Mouse (Mus musculus): Measurements from ENCODE around the gene Itfg2.

Gene Itfg2

DNA sequence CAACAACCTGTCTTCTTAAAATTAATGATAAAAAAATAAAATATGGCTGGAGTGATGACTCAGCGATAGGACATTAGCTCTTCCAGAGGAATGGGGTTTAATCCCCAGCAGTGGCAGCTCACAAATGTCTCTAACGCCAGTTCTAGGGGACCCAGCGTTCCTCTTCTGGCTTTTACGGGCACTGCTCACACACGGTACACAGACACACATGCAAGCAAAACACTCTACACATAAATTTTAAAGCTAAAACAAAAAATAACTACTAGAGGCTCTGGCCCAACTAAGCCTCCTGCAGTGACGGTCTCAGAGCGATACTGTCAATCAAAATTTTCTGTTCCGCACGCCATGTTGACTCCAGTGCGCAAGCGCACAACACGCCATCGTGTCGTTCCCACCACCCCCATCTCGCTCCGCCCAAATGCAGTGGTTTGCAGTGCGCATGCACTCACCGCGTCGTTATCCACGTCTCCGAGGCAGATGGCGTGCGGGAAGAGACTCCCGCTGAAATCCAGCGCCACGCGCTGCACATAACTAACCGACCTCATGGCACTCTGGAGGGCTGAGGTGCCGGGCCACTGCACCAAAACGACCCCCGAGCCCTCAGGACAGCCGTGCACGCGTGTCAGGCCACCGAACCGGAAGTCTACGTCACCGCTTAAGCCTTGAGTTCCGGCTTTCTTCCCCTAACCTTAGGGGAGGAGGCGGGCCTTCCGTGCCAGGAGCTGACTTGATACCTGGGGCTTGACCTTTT is at the start of gene Itfg2:
Gene Itfg2 (minus strand): TSS at position 663 of the 751 bp plus-strand sequence.
- peak; percentile 94 for DNase-seq (ENCODE audit: extremely low spot score, low spot score)

GRCm38 (mm10) chr6:128474112-128474511 is 49.4 kb upstream of the Itfg2 start:
- no peak for DNase-seq (ENCODE audit: extremely low spot score, low spot score)

DNA sequence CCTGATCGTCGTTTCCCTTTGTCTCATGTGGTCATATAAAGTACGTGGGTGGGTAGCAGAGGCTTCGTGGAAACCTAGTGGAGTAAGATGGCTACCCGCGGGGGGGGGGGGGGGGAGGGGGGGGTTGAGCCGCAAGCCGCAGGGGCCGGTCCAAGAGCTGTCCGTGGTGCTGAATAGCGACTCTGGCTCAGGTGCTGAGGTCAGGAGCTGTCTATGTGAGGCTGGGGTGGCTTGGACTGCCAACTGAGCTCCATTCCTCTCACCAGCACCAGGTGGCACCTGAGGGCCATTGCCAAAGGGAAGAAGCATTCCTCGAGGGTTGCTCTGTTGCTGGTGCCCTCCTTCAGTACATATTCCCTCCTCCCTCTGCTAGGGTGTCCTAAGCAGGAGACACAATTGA is 44.7 kb upstream of the Itfg2 start:
- peak; percentile 49 for DNase-seq (ENCODE audit: extremely low spot score, low spot score)

GRCm38 (mm10) chr6:128467298-128467697 is 42.6 kb upstream of the Itfg2 start:
- no peak for DNase-seq (ENCODE audit: extremely low spot score, low spot score)

GRCm38 (mm10) chr6:128466563-128466962 is 41.8 kb upstream of the Itfg2 start:
- DNase-seq (ENCODE audit: extremely low spot score, low spot score) = no peak

- DNase-seq (ENCODE audit: extremely low spot score, low spot score) = no peak
Observed at GRCm38 (mm10) chr6:128466043-128466442, 41.3 kb upstream of the Itfg2 start.

- DNase-seq (ENCODE audit: extremely low spot score, low spot score) = no peak
Observed at GRCm38 (mm10) chr6:128464996-128465395, 40.3 kb upstream of the Itfg2 start.

DNA sequence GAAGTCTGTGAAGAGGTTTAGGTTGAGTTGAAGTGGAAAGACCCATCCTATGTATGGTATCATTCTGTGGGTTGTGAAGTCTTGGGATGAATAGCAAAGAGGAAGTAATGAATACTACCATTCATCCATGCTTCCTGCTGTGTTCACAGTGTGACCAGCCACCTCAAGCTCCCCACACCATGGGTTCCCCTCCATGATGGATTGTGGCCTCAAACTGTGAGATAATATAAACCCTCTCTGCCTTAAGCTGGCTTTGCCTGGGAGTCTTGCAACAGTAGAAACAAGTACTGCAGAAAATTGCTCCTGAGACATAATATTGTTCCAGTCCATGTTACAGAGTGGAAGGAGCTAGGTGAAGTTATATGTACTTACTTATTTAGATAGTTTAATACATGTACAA is 36.9 kb upstream of the Itfg2 start:
- no peak for DNase-seq (ENCODE audit: extremely low spot score, low spot score)

GRCm38 (mm10) chr6:128460729-128461503 is 36.2 kb upstream of the Itfg2 start:
- no peak for DNase-seq (ENCODE audit: extremely low spot score, low spot score)

GRCm38 (mm10) chr6:128460321-128460720 is 35.6 kb upstream of the Itfg2 start:
- DNase-seq (ENCODE audit: extremely low spot score, low spot score) = no peak

DNA sequence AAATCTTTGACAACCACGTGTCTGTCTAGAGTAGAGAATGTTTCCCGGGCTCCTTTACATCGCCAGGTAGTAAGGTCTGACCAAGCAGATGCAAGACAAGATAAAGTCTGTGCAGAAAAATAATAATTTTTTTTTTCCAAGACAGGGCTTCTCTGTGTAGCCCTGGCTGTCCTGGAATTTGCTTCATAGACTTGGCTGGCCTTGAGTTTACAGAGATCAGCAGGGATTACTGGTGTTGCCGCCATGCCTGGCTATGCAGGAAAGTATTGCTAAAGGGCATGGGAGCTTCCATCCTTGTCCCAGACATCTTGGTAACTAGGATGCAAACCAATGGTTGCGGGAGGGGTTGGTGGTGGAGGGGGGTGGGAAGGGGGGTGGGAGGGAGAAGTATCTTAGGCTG is 32.5 kb upstream of the Itfg2 start:
- no peak for DNase-seq (ENCODE audit: extremely low spot score, low spot score)

GRCm38 (mm10) chr6:128455835-128456605 is 31.3 kb upstream of the Itfg2 start:
- no peak for DNase-seq (ENCODE audit: extremely low spot score, low spot score)

- DNase-seq (ENCODE audit: extremely low spot score, low spot score) = no peak
Observed at GRCm38 (mm10) chr6:128447063-128447462, 22.3 kb upstream of the Itfg2 start.

DNA sequence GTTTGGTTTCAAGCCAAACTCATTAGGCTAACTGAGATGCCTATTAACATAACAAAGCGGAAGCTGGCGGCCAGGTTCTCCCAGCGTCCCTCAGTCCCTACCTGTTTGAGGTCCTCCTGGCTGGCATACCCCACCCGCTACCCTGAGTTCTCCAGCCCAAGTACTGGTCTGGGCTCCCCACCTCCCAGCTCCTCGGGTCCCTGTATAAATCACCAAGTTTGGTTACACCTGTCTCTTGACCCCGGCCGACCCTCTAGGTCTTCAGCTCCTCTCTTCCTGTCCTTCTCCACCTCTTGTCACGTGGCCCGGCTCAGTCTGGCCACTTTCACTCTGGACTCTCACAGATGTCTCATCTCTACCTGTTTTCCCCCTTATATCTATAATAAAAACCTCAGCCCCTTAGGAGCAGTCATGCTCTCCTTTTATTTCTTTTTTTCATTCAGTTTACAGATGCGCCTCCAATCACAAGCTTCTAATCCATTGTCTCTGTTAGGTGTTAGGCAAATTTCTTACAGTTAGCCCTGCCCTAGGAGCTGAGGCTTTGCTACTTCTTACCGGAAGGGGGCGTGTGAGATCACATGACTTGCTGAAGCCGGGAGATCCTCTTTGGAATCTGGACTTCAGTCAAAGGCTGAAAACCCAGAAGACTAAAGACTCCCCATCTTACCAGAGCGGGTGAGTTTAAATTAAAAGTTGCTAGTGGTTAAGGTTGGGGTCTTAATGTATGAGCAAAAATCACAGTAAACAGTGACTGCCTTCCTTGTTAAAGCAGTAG is 21.2 kb upstream of the Itfg2 start:
- peak; percentile 49 for DNase-seq (ENCODE audit: extremely low spot score, low spot score)

- DNase-seq (ENCODE audit: extremely low spot score, low spot score) = no peak
Observed at GRCm38 (mm10) chr6:128440238-128440637, 15.5 kb upstream of the Itfg2 start.

GRCm38 (mm10) chr6:128438871-128439341 is 14.2 kb upstream of the Itfg2 start:
- DNase-seq (ENCODE audit: extremely low spot score, low spot score) = no peak

- DNase-seq (ENCODE audit: extremely low spot score, low spot score) = peak; percentile 89
Observed at GRCm38 (mm10) chr6:128438317-128438870, 13.7 kb upstream of the Itfg2 start, which contains the start of gene Fkbp4. Gene Fkbp4, minus strand, starts transcription at chr6:128438677.

- peak; percentile 83 for DNase-seq (ENCODE audit: extremely low spot score, low spot score)
Observed at GRCm38 (mm10) chr6:128437731-128438316, 13.1 kb upstream of the Itfg2 start.

DNA sequence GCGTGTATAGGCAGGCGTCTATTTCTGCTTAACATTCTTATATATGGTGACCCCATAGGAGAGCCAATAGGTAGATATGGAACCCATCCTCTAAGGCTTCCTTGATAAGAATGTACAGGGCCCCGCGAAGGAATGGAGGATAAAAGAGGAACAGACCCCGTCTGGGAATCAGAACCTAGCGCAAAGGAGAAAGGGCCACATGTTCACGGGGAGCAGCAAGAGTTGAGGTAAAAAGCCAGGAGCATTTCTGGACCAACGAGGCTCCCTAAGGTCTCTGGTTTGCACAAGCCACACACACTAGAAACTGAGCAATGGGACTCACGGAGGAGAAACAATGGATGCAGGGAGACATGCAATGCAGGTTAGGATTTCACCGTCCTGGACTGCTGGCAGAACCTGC is 12.6 kb upstream of the Itfg2 start:
- DNase-seq (ENCODE audit: extremely low spot score, low spot score) = no peak

- no peak for DNase-seq (ENCODE audit: extremely low spot score, low spot score)
Observed at GRCm38 (mm10) chr6:128436356-128437005, 11.8 kb upstream of the Itfg2 start.

All from neural tube, embryonic 10.5 days (tissue).